Mouse (Mus musculus) CD4-positive, CD25-positive, alpha-beta regulatory T cell, adult 4 months (primary cell): ENCODE data around the gene Sh3gl2. TPM values are rescaled to one million over a fixed set of nuclear protein-coding genes. Genes with fewer than 3 reads are reported as not detected.

Experiments
- ATAC-seq: one replicate; pipeline ENCODE4 v1.8.0; 2017
- polyA plus RNA-seq, 2 experiments: library from polyadenylated mRNA; unstranded; fragments of 100-300 nt; shearing (Covaris generic); gene quantifications; one replicate each; pipeline ENCODE4 v1.2.1; 2017

Sh3gl2 gene
- not detected for polyA plus RNA-seq

DNA sequence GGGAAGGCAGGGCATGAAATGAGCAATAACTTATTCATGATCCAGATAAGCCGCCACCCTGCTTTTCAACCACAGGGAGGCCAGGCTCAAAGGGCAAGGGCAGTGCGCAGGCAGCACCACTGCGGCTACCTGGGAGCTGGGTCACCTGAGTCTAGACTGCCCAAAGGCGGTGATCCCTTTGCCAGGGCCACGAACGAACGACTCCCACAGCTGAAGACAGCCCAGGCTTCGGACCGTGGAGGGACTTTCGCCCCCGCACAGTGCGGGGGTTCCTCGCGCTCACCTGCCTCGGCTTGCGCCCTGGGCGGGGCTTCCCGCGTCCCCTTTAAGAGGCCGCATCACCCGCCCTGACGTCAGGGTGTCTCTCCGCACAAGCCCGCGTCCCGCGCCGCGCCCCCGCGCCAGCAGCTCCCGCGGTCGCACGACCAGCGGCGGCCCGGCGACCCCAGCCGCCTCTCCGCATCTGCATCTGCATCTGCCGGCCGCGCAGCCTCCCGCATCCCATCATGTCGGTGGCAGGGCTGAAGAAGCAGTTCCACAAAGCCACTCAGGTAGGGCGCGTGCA lies at the start of gene Sh3gl2:
TSS of gene Sh3gl2 (plus strand) at position 56 of the 565 bp plus-strand sequence.
- no peak for ATAC-seq

DNA sequence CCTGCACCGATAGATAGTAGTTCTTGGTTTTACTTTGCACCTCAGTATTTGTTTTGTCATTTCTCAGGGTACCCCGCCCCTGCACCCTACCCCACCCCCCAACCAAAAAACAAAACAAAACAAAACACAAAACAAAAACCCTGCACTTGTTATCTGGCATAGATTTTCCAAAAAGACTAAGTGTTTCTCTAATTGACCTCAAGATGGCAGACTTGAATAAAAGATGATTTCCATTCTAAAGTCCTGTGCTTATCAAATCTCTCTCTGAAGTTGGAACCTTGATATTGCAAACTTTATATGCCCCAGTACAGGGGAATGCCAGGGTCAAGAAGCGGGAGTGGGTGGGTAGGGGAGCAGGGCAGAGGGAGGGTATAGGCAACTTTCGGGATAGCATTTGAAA lies 43.8 kb upstream of the Sh3gl2 start:
- ATAC-seq = no peak

DNA sequence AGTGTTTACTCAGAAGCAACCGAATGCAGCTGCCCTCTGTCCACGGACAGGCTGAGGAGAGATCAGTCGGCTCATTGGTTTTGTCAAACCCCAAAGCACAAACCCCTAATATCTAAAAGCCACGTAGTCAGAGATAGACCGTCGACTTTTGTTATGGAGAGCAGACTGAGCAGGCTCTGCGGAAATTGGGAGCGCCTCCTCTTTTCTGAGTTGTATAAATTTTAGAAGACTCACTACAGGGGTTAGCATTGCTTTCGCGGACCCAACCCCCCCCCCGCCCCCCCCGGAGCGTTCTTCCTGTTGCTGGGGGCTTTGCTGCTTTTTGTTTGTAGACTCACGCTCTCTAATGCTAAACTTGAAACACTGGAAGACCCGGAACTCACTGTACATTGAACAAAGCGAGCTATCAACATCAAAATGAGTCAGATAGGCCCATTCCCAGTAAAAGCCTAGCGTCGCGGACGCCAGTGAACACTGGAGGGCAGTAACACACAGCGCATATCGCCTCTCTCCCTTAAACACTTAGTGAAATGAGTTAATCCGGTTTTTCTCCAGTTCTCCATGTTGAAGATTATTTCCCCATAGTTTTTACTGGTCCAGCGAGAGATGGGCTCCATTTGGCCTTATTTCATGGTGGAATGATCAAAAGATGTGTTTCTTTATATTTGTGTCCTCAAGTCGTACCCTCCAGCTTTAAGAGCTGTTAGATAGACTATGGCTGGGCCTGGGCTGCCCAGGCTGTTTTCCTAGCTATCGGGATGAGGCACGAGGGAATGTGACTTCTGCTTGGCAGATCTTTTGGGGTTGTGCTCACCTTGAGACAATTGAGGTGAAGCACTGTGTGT lies 42.2 kb upstream of the Sh3gl2 start:
- no peak for ATAC-seq

DNA sequence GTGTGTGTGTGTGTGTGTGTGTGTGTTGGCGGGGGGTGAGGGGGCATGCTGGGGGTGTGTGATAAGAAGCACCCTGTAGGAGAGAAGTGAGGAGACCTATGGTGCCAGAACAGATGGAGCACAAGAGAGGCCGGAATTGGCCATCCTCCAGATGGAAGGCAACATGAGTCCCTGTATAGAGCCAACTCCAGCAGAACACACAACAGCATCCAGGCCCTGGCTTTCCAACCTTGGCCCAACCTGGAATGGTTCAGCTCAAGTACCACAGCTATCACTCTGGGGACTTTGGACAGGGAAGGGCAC lies 41.7 kb upstream of the Sh3gl2 start:
- ATAC-seq = no peak

DNA sequence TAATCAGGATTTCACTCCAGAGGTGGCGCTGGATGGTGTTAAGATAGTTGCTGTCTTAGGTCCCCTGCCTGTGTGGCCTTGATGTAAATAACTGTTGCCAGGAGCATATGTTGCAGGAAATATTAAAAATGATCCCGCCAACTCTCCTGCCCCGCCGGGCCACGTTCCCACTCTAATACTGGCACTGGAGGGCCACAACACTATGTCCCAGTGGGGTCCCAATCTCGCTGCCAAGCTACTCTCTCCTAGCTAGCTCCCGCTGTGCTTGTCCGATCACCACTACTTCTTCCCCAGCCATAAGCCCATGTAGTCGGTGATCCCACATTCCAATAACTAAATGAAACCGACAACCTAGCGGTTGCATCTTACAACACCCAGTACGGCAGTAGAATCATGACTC lies 36.9 kb upstream of the Sh3gl2 start:
- ATAC-seq = no peak

DNA sequence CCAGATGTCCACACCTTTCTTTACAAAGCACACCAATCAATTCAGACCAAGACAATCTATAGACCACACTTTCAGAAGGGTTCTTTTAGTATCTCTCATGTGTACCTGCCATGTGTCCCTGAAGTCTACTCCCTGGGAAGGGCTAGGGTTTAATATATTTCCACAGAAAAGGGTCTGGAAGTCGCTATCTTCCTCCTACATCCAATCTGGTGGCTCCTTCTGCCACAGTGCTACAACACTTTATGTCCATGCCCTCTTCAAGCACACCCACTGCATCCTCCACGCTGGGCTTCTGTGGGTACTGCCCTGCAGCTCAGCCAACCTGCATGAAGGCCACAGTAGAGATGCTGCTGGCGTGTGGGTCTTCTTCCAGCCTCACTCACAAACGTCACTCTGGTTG lies 29.5 kb upstream of the Sh3gl2 start:
- no peak for ATAC-seq

DNA sequence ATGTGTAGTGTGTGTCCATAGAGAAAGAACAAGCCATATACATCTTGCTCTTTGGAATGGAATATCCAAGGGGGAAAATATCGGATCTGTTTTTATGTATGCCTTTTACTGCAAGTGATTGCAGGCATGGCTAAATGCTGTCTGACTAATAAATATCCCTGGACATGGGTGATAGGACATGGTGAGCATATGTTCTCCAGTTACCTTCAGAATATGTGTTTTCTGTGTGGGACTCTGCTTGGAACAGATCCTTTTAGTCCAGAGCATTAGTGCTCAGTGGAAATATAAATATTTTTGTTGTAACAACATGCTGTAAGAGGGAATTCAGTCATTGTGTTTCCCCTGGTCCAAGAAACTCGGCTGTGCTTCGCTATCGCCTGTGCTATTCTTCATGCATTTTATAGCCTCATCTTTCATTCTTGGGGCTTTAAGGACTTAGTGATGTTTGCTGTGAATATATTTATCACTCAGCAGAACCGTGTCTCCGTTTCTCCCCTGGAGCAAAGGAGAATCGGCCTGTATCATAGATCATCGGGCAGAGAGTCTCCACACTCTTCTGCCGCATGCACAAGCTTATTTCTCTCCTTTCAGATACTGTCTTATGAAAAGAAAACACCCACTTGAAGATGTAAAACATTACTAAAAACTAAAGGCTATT lies 26.4 kb upstream of the Sh3gl2 start:
- ATAC-seq = no peak

DNA sequence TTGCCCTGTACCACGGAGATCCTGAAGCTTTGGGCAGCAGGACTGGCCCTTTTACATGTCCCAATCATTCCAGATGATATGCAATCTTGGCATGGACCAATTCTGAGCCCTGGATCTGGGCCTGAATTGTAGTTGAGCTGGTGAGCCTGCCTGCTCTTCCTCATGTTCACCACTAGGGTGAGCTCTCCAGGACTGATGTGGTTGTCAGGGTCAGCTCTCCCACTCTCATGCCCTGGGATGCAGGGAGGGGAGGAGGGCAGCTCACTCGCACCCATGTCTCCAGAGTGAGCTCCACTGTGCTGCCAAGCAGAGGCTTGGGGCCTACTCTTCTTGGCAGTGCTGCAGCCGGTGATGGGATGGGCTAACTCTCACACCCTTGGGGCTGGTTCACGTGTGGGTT lies 18.9 kb upstream of the Sh3gl2 start:
- no peak for ATAC-seq

DNA sequence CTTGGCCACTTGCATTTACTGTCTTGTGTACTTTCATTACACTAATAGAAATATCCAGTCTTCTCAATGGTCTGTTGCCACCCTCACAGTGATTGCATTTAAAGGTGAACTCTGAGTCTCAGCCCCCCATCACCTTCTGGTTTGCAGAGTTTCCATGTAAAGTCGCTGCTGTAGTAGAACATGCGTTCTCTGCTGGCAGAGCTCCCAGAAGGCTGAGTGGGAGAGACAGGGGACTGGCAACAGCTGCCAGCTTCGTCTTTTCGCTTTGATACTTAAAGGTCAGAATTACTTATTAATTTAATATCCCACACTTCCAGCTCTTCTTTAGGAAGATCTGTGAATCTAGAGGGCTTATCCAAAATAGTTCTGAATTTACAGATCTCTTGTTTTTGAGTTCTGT lies 8.7 kb upstream of the Sh3gl2 start:
- ATAC-seq = no peak

DNA sequence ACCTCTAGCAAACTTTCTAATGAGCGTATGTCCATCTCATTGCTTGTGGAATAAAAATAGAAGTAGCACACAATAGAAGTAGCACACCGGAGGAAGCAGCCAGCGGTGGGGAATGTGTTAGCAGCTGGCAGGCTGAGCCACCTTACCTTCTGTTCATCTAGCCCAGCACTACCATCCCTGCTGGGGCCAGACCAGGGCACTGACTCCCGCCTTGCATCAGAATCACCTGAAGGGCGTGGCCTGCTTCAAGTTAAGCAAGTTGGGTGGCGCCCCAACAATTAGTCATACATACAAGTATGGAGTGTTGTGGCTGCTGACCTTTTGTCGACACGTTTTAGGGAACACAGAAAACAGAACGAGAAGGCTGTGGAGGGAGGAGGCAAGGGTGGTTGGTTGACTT lies 6.5 kb upstream of the Sh3gl2 start:
- ATAC-seq = no peak

DNA sequence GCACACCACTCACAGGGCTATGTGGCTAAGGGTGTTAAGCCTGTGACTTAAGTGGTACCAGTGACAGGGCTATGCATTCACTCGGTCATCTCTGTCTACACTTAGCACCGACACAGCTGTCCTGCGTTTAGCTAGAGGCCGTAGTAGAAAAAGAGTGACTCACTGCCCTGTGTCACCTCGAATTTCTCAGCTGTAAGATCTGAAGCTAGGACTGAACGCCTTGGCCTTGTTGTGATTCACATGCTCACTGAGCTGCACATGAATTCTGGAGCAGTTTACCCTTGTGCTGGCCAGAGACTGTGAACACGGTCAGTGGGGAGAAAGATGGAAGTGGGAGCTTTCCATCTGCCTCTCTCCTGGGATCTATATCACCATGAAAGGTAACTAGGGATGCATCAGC lies 2.3 kb upstream of the Sh3gl2 start:
- no peak for ATAC-seq

DNA sequence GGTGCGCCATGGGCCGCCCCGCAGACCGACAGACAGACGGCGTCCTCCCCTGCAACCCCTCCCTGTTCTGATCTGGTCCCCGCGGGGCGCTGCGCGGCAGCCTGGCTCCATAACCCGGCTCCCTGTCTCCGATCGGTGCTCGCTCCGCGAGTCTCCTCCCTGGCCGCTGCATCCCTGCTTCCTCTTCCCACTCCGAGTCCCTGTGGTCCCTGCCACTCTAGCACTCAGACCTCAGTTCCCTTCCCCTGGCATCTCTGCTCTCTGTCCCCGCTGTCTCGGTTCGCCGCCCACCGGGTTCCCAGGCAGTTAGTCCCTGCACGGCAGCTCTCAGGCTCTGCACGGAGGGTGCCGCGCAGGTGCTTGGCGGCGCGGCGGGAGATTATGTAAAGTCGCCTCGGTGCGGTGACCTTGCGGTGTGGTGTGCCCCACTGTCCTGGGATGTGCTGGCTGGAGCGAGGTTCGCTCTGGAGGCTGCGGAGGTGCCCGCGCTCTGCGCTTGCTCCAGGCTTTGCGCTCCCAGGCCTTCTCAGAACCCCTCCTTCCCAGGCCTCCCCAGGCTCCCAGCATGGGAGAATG lies 798 bp downstream of the Sh3gl2 start:
- ATAC-seq = no peak

DNA sequence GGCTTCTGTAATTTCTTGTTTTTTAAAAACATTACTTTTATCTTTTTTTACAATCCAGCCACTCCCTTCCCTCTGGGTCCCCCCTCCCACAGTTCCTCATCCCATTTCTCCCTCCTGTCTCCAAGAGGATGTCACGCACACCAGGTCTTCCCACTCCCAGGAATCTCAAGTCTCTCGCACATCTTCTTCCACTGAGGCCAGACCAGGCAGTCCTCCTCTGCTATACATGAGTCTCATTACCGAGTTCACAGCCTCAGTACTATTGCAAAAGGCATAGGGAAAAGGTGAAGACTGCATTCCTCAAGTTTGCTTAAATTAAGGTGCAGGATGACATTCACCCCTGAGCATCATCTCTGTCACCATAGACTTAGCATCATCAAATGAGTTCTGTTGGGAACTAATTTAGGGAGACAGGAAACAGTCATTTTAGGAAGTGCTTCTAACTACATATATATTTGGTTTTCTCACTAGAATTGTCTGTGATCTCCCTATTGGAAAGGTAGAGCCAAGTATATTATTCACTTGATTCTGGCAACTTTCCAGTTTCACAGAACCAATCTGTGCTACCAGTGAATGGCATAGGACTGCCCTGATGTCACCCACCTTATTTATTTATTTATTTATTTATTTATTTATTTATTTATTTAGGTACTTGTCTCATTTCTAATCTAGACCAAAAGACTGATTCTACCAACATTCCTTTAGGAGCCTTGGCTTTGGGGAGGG lies 1.9 kb downstream of the Sh3gl2 start:
- no peak for ATAC-seq

DNA sequence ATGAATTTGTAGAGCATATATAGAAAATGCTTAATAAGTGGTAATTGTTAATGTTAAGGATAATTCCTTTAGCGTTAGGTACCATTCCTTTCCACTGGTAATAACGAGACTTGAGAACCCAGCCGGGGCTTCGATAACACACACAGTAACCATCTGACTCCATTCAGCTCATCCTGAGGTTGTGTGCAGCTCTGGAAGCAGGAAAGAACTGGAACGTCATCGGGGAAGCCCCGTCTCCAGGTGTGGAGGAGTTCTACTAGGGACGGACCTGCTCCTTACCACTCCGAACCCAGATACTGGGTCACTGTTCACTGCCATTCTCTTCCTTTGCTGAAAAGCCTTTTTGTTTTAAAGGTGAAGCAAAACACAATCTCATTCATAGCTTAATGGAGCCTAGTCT lies 2.6 kb downstream of the Sh3gl2 start:
- ATAC-seq = no peak

DNA sequence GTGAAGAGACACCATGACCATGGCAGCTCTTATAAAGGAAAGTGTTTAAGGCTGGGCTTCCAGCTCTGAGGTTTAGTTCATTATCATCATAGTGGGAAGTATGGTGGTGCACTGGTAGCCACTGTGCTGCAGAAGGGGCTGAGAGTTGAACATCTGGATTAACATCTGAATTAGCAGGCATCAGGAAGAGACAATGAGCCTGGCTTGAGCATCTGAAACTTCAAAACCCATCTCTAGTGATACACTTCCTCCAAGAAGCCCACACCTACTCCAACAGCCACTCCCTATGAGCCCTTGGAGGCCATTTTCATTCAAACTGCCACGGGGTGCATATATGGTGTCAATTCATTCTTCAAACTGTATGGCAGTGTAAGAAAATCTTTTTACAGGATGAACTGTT lies 3.6 kb downstream of the Sh3gl2 start:
- no peak for ATAC-seq

DNA sequence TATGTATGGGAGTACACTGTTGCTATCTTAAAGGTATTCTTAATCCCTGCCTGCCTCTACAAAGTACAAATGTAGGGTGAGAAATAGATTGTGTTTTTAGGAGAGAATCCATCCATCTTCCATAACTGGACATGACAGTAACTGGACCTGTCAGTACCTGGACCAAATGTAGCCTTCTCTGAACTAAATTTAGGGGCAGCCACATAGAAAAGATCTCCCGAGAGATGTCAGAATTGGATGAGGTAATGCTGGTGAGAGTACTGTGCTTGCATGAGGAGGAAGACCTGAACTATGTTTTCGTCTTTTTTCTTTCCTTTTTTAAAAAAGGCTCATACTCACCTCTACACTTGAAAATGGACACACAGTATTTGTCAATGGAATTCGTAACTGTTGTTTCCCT lies 6.0 kb downstream of the Sh3gl2 start:
- no peak for ATAC-seq

DNA sequence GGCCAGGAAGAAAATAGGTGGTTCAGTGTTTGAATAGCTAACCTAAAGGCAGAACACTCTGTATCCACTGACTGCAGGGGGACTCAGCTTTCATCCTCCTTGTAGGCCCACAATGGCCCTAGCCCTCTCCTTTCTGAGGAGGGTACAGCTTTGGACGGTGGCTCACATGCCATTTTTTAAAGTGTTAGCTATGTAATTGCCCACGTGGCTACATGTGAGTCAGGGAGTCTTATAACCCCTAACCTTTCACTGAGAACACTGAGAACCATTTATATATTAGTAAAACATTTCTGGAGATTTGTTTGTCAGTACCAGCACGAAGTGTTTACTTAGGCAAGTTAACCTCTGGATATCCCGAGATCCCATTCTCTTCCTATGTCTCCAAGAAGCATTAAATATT lies 12.1 kb downstream of the Sh3gl2 start:
- no peak for ATAC-seq

DNA sequence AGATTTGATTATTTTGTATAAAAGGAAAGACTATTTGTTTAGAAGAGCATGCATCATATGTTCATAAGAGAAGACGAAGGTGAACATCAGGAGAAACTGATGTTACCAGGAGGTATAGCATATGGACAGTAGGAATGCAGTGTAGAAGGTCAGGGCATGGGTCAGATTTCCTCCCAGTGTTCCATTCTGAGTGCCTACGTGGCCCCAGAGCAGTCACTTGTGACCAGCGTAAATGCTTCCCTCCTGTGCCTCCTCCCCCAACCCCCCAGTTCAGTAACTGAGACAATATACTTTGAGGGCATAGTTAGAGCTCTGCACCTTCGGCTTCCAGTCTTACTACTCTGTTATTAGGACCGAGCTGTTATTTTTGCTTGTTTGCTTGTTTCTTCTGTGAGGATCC lies 17.8 kb downstream of the Sh3gl2 start:
- ATAC-seq = no peak

DNA sequence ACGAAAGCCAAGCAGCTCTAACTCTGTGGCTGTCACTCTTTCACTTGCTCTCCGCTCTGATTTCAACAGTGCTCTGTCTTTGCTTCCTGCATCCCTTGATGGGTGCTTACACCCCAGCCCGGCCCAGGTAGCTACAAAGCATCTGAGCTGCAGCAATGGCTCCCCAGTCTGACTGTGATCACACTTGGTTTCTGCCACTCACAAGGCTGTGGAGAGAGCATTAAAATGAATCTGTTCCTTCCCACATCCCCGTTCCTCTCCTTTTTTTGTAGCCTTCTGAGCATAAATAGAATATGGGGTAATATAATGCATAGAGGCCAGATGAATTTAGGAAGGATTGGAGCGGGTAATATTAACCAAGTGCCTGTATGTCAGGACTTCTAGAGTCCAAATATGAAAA lies 21.8 kb downstream of the Sh3gl2 start:
- ATAC-seq = no peak

DNA sequence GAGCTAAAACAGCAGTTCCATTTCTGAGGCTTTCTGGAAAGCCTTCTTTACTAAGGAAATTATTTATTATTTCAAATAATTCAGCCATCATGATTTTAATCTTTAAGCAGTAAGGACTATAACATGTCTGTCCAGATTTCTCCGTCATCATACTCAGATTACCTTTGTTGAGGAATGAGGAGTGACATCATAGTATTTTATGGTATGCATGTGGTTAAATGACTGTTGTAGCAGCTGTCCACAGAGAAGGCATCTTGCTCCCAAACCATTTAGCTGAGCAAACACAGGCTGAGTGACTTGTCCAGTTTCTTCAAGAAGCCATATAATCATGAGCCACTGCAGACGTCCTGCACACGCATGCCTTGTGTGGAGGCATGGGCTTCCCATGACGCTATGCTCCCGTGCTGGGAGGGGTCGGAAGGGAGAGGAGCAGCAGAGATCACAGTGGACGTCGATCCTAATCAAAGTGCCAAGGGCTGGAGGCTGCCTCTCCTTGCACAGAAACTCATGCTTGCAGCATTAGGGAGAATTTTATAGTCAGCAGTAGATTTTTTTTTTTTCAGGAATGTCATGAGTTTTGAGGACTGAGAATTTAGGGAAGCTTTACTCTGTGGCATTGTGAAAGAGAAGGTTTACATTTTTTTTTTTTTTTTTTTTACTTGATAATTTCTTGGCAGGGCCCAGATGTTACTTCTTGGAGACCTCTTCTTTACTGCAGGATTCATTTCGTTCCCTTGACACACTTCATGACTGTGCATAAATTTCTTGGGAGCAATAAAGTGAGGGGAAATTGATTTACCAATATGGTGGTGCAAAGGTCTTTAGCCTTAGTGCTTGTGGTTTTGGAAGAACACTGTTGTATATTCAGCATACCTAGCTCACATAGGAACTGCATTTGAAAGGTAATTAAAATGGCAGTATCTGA lies 23.0 kb downstream of the Sh3gl2 start:
- ATAC-seq = no peak

DNA sequence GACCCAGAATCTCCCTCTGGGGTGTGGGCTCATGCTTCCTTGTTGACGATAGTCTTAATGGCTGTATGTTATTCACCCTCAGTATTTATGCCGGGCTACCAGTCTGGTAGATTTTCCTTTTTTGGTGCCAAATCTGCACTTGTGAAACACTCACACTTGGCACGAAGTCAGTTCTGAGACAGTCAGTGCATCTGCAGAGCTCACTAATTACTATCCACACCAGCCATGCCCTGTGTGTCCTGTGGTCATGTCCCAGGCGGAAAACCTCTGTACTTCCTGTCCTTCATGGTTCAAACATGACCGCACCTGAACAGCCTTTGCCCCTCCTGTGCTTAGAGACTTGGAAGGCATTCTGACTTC lies 23.6 kb downstream of the Sh3gl2 start:
- no peak for ATAC-seq
